Mouse (Mus musculus): ENCODE data around the gene Map3k9.

The Map3k9 gene

GRCm38 (mm10) chr12:81702903-81703302 is 78.1 kb downstream of the Map3k9 start:
- DNase-seq (ENCODE audit: low spot score): no peak

- DNase-seq (ENCODE audit: low spot score): no peak
Measured at GRCm38 (mm10) chr12:81698011-81698410, 83.0 kb downstream of the Map3k9 start.

GRCm38 (mm10) chr12:81691177-81691730 is 89.7 kb downstream of the Map3k9 start:
- DNase-seq (ENCODE audit: low spot score): no peak

- DNase-seq (ENCODE audit: low spot score): no peak
Measured at GRCm38 (mm10) chr12:81690751-81691150, 90.2 kb downstream of the Map3k9 start.

- DNase-seq (ENCODE audit: low spot score): no peak
Measured at GRCm38 (mm10) chr12:81690111-81690510, 90.9 kb downstream of the Map3k9 start.

- DNase-seq (ENCODE audit: low spot score): no peak
Measured at GRCm38 (mm10) chr12:81689505-81690056, 91.4 kb downstream of the Map3k9 start.

- no peak for DNase-seq (ENCODE audit: low spot score)
Measured at GRCm38 (mm10) chr12:81688537-81688936, 92.4 kb downstream of the Map3k9 start.

GRCm38 (mm10) chr12:81687873-81688272 is 93.1 kb downstream of the Map3k9 start:
- no peak for DNase-seq (ENCODE audit: low spot score)

GRCm38 (mm10) chr12:81686406-81687117 is 94.4 kb downstream of the Map3k9 start:
- DNase-seq (ENCODE audit: low spot score): no peak

- no peak for DNase-seq (ENCODE audit: low spot score)
Measured at GRCm38 (mm10) chr12:81685981-81686380, 95.0 kb downstream of the Map3k9 start.

- no peak for DNase-seq (ENCODE audit: low spot score)
Measured at GRCm38 (mm10) chr12:81684096-81684495, 96.9 kb downstream of the Map3k9 start.

- no peak for DNase-seq (ENCODE audit: low spot score)
Measured at GRCm38 (mm10) chr12:81683395-81683794, 97.6 kb downstream of the Map3k9 start.

- DNase-seq (ENCODE audit: low spot score): no peak
Measured at GRCm38 (mm10) chr12:81679807-81680529, 101.0 kb downstream of the Map3k9 start.

- DNase-seq (ENCODE audit: low spot score): no peak
Measured at GRCm38 (mm10) chr12:81675557-81675956, 105.4 kb downstream of the Map3k9 start.
